Mouse (Mus musculus) C2C12 (cell line): Measurements from ENCODE around the gene Lrrc25. TPM values are rescaled to one million over a fixed set of nuclear protein-coding genes. Genes with fewer than 3 reads are reported as not detected.
A peak's percentile ranks its signal among the peaks of the same experiment; 100 is the strongest.

Experiments
- H3K27me3 ChIP-seq: one replicate; pipeline ENCODE4 v1.6.1; 2011; ENCODE audit not compliant: control insufficient read depth, insufficient read depth, insufficient read length
- H3K36me3 ChIP-seq: one replicate; pipeline ENCODE4 v1.6.1; 2011; ENCODE audit not compliant: control insufficient read depth, insufficient read depth
- H3K4me3 ChIP-seq: one replicate; pipeline ENCODE4 v1.5.1; 2011; ENCODE audit warnings: mild to moderate bottlenecking, control low read depth; ENCODE audit not compliant: poor library complexity, insufficient read depth, severe bottlenecking
- H3K79me2 ChIP-seq: one replicate; pipeline ENCODE4 v1.6.1; 2011; ENCODE audit not compliant: control insufficient read depth, insufficient read depth
- H3K79me3 ChIP-seq: one replicate; pipeline ENCODE4 v1.6.1; 2011; ENCODE audit warnings: low read depth, control low read depth
- H3ac ChIP-seq: one replicate; pipeline ENCODE3; 2011; ENCODE audit warnings: low read depth; ENCODE audit not compliant: control insufficient read depth, insufficient read length
- CEBPB ChIP-seq: IDR thresholded peaks from one replicate; pipeline ENCODE4 v1.6.1; 2011; ENCODE audit warnings: low read depth, mild to moderate bottlenecking, control low read depth, moderate library complexity
- CTCF ChIP-seq: IDR thresholded peaks from one replicate; pipeline ENCODE4 v1.5.1; 2011; ENCODE audit not compliant: control insufficient read depth, insufficient read depth, insufficient read length
- FOSL1 ChIP-seq: IDR thresholded peaks from one replicate; pipeline ENCODE4 v1.8.0; 2011; ENCODE audit warnings: mild to moderate bottlenecking, low read length; ENCODE audit not compliant: poor library complexity, insufficient read depth, severe bottlenecking
- MAX ChIP-seq: IDR thresholded peaks from one replicate; pipeline ENCODE4 v1.6.1; 2011; ENCODE audit warnings: mild to moderate bottlenecking, control low read depth
- MYOD1 ChIP-seq: IDR thresholded peaks from one replicate; pipeline ENCODE4 v1.6.1; 2011; ENCODE audit warnings: low read depth; ENCODE audit not compliant: control insufficient read depth, insufficient read length
- MYOG ChIP-seq: IDR thresholded peaks from one replicate; pipeline ENCODE4 v1.6.1; 2011; ENCODE audit not compliant: control insufficient read depth, insufficient read length; ENCODE audit errors: extremely low read depth
- USF1 ChIP-seq: IDR thresholded peaks from one replicate; pipeline ENCODE4 v1.6.1; 2011; ENCODE audit warnings: low read depth, mild to moderate bottlenecking, control low read depth, moderate library complexity
- polyA plus RNA-seq: library from polyadenylated mRNA; unstranded; fragments of >200 nt; fragmentation: generic; extraction: Trizol; gene quantifications from one replicate; pipeline ENCODE4 v1.2.1, GENCODE M21; 2012; ENCODE audit warnings: missing spikeins

Gene Lrrc25
- polyA plus RNA-seq, 1 experiment, result not detected

DNA sequence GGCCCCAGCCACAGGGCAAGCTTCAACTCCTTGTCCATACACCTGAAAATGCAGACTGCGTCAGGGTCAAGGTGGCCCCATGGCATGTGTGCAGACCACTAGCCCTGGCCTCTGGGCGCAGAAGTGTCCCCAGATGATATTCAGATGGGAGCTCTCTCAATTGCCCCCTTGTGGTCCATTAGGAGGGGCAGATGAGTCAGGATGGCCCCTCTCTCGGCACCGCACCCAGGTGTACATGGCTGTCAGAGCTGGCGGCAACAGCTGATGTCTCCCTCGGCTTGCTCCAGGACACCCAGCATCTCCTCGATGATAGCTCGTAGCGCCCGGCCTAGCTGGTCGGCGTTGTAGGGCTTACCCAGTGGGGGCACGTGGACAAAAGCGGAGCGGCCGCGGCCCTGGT, 34.4 kb downstream of the Lrrc25 start:
- Histone ChIP-seq H3ac (no peak overlapping the region), H3K79me2 (no peaks in the 10 kb centered on the region), H3K4me3 (no peak overlapping the region), H3K27me3 (no peaks in the 10 kb centered on the region), H3K79me3 (no peaks in the 10 kb centered on the region), H3K36me3 (peaks cover 27% of the 10 kb centered on the region)
- TF ChIP-seq CTCF (no peak), MYOD1 (no peak), MAX (no peak), USF1 (no peak), MYOG (no peak)

DNA sequence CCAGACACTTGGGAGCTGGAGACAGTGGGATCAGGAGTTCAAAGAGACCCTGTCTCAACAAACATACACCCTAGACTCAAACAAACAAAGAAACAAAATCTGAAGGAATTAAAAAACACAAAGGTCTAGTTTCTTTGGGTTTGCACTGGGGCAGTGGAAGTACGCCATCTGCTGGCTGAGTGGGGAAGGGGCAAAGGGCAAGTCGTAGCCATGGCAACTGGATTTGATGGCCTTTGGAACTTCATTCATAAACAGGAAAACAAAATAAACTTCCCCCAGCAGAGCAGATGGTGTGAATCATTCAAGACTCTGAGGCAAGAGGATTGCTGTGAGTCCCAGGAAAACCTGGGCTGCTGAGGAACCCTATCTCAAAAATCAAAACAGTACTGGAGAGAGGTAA, 37.3 kb downstream of the Lrrc25 start:
- Histone ChIP-seq H3K27me3 (no peaks in the 10 kb centered on the region), H3K36me3 (peaks cover 44% of the 10 kb centered on the region), H3K79me3 (no peaks in the 10 kb centered on the region), H3K79me2 (peaks cover 10% of the 10 kb centered on the region), H3ac (no peak overlapping the region), H3K4me3 (no peak overlapping the region)
- TF ChIP-seq CTCF (peak; percentile 26), MYOD1 (no peak)

DNA sequence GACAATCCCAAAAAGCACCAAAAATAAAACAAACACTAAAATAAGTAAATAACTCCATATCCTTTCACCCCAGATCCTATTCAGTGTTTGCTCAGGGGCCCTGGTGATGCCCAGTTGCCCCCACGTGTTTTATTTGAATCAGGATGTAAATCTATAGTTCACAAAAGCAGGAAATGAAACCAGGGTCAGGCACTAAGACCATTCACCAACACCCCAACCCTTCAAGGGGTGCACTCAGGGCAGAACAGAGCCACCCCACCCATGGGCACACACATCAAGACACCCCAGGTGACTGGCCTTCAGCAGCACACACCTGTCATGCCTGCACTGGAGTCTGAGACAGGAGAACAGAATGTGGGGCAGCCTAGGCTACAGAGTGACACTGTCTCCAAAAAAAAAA, 38.2 kb downstream of the Lrrc25 start:
- H3K36me3 ChIP-seq, result peaks cover 44% of the 10 kb centered on the region
- H3K27me3 ChIP-seq, result no peaks in the 10 kb centered on the region
- TF ChIP-seq MYOG (no peak), MYOD1 (no peak), FOSL1 (no peak), CTCF (no peak), USF1 (no peak), CEBPB (no peak), MAX (no peak)

DNA sequence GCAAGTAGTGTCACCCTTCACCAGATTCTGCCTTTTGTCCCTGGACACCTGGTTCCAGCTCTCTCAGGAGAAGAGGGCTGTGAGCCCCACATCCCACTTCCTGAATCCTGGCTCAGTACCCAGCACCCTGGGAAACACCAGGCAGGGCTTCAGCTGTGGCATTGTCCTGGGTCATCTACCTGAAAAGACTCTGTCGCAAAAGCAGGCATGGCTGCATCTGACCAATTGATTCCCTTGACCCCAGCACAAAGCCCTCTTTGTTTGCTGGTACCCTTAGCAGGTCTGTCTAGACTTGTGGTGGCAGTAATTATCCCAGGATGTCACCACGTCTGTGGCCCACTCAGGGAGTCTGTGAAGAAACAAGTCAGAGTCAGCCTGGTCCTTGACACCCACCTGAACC, 39.5 kb downstream of the Lrrc25 start:
- Histone ChIP-seq H3K79me2 (peaks cover 19% of the 10 kb centered on the region), H3K4me3 (no peak overlapping the region), H3ac (no peak overlapping the region), H3K36me3 (peaks cover 34% of the 10 kb centered on the region), H3K27me3 (no peaks in the 10 kb centered on the region), H3K79me3 (no peaks in the 10 kb centered on the region)
- TF ChIP-seq MYOD1 (no peak), USF1 (no peak), FOSL1 (no peak), MYOG (no peak), MAX (no peak), CEBPB (no peak), CTCF (no peak)

More for the DNA sequence above, 38.2 kb downstream of the Lrrc25 start:
- Histone ChIP-seq H3K79me3 (no peaks in the 10 kb centered on the region), H3K79me2 (peaks cover 18% of the 10 kb centered on the region), H3K4me3 (no peak overlapping the region), H3ac (no peak overlapping the region)

DNA sequence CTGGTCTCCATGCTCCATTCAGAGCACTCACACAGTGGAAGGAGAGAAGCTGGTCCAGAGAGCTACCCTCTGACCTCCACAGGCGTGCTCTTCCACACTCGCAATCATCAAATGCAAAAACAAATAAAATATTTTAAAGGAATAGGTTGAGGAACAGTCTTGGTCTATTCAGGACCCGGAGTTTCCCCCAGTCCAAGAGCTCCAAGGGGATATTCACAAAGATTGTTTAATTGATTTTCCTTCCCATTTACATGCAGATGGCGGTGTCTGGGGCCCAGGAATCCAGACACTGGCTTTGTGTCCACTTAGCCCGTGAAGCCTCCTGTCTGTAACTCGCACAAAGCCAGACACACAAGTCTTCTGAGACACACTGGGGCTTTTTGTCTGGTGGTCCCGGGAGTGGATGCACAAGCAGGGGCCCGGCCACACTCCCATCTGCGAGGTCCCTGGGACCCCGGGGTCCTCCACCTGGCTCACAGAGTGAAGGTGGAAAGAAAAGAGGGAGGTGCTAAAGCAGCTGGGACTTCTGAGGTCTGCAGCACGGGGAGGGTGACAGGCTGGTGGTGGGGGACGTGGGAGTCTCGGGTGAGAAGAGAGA, 40.3 kb downstream of the Lrrc25 start:
- no peak overlapping the region for H3ac ChIP-seq
- H3K36me3 ChIP-seq, result peaks cover 26% of the 10 kb centered on the region
- no peak overlapping the region for H3K4me3 ChIP-seq
- no peak for TF ChIP-seq MYOD1
- TF ChIP-seq CEBPB, result no peak
- TF ChIP-seq MYOG, result no peak
- TF ChIP-seq FOSL1, result no peak
- TF ChIP-seq USF1, result no peak
- no peak for TF ChIP-seq CTCF
- no peak for TF ChIP-seq MAX
- no peaks in the 10 kb centered on the region for H3K79me3 ChIP-seq
- peaks cover 19% of the 10 kb centered on the region for H3K79me2 ChIP-seq
- H3K27me3 ChIP-seq, result no peaks in the 10 kb centered on the region

DNA sequence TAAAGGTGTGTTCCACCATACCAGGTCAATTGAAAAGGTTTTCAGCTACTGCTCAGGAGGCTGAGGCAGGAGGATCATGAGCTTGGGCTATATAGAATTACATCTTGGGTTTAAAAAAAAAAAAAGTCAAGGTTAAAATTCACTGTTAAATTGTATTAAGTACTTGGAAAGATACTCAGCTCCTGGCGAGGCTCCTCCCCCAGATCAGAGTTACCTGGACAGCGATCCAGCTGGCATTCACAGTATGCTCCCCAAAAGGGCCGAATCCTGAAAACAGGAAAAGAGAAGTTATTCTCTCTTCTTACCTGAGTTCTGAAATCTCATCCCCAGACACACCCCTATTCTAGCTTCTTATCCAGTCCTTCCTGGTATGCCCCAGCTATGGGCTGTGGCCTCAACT, 41.3 kb downstream of the Lrrc25 start:
- H3K36me3 ChIP-seq, result peaks cover 20% of the 10 kb centered on the region

More for the DNA sequence above, 41.3 kb downstream of the Lrrc25 start:
- H3K4me3 ChIP-seq, result no peak overlapping the region
- no peaks in the 10 kb centered on the region for H3K79me3 ChIP-seq
- H3ac ChIP-seq, result no peak overlapping the region
- H3K27me3 ChIP-seq, result no peaks in the 10 kb centered on the region
- peaks cover 19% of the 10 kb centered on the region for H3K79me2 ChIP-seq
- no peak for TF ChIP-seq CTCF
- TF ChIP-seq FOSL1, result no peak
- TF ChIP-seq MYOD1, result no peak
- no peak for TF ChIP-seq MYOG
- no peak for TF ChIP-seq CEBPB
- TF ChIP-seq MAX, result no peak
- no peak for TF ChIP-seq USF1
